Mouse (Mus musculus): ENCODE measurements around the gene Rpsa. TPM values are rescaled to one million over a fixed set of nuclear protein-coding genes. Genes with fewer than 3 reads are reported as not detected.

The Rpsa gene
- polyA plus RNA-seq, 1 experiment from 2014 or later = 592 TPM

DNA sequence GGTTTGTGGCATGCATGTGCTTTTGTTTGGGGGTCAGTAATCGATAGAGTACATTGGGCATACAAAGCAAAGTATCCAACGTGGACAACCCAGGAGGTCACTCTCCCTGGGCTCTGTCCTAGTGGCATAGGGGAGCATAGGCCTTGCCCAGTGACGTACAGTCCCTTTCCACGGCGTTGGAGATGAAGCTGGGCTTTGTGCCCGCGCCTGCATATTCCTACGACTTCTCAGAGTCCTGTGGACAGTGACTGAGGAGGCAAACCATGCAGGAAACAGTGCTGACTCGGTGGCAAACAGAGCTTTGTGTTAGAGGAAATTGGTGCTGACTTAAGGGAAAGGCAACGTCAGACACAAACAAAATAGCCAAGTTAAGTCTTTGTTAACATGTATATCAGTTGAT lies 1.8 kb downstream of the Rpsa start:
- H3K27ac ChIP-seq = no peak overlapping the region
- no peak overlapping the region; the same call in 1 of the 2 replicates for H3K4me3 ChIP-seq (ENCODE audit: inconsistent target)
- peaks cover 27% of the 10 kb centered on the region for H3K36me3 ChIP-seq (ENCODE audit: inconsistent target)
- WGBS (ENCODE audit: missing documents) = 61% methylated on average over 10 of the region's 10 CpGs
- peaks cover 17% of the 10 kb centered on the region for H3K79me2 ChIP-seq (ENCODE audit: inconsistent target)

DNA sequence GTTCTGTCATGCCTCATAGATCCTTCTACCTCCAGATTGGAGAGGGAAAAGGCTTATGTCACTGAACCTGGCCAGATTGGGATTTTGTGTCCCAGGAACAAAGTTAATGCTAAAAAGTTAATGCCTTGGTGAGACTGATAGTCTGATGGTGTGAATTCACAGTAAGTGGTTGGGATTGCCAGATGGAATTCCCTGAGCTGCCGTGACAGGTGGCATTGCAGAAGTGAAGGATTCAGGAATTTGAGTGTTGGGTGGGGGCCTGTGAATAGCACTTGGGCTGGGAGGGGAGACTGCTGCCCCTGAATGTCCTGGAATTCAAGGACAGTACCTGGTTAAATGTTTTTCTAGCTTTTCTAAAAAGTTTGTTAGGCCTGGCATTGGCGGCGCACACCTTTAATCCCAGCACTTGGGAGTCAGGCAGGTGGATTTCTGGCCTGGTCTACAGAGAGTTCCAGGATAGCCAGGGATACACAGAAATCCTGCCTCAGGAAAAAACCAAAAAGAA lies 4.3 kb downstream of the Rpsa start:
- peaks cover 17% of the 10 kb centered on the region for H3K79me2 ChIP-seq (ENCODE audit: inconsistent target)
- WGBS (ENCODE audit: missing documents) = 85% methylated on average over 3 of the region's 3 CpGs
- H3K27ac ChIP-seq = no peak overlapping the region
- no peak overlapping the region for H3K4me3 ChIP-seq (ENCODE audit: inconsistent target)
- peaks cover 27% of the 10 kb centered on the region for H3K36me3 ChIP-seq (ENCODE audit: inconsistent target)

DNA sequence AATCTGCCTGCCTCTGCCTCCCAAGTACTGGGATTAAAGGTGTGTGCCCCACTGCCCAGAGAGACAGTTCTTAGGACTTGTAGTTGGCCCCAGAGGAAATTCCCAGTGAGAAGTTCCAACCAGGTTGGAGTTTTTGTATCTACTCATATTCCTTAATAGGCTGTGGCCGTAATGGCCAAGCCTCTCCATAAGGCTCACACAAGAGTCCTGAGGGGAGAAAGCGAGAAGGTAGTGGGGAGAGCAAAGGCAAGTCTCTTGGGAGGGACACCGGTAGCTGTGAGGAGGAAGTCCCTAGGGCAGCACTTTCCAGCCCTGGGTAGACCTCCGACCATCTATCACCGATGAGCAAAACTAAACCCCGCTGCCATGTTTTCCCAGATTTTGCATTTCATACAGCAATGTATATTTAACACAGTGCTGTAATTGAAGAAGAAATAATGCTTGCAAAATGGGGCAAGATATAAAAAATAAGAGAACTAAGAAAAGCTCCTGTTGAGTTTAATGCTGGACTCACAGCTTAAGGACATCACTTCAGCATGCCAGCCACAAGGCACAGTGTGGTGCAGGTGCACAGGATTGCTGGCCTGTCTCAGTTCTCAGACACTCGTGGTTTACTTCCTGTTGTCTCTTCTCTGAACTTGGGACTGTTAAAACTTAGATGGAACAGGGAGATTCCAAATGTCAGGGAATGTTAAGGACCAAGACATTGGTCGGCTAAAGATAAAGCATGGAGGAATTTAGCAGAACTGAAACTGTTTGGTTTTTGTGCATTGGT lies 5.7 kb downstream of the Rpsa start:
- H3K27ac ChIP-seq = no peak overlapping the region
- H3K36me3 ChIP-seq (ENCODE audit: inconsistent target) = peaks cover 27% of the 10 kb centered on the region
- WGBS (ENCODE audit: missing documents) = 53% methylated on average over 8 of the region's 8 CpGs

DNA sequence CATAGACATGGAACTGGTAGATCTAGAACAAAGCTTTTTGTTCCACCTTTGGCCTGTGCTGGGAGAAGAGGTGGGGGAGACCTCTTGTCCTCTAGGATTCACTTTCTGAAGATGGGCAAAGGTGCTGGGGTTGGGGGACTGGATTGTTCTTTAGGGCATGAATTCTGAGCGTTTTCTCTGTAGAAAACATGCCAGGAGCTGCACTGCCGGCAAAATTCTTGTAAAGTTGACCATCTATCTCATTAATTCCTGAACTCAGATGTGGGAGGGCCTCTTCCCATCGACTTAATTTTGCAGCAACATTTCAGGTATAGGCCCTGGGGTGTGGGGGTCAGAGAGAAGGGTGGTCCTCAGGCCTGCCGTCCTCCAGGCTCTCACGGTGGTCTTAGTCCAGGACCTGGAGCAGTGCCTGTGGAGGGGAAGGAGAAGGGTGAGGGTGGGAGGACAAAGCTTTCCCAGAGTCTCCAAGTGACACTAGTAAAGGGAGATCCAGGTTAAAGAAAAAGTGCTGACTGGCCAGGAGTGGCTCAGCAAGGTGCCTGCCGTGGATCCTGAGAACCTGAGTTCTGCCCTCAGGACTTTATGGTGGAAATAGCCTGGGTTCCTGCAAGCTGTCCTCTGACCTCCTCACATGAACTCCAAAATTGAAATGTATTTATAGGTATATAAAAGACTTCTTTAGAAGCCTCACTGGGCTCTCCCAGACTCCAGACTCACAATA lies 6.4 kb downstream of the Rpsa start:
- no peak overlapping the region for H3K4me3 ChIP-seq (ENCODE audit: inconsistent target)
- peaks cover 6% of the 10 kb centered on the region for H3K79me2 ChIP-seq (ENCODE audit: inconsistent target)
- 91% methylated on average over 6 of the region's 6 CpGs for WGBS (ENCODE audit: missing documents)
- H3K27ac ChIP-seq = no peak overlapping the region
- H3K36me3 ChIP-seq (ENCODE audit: inconsistent target) = peaks cover 27% of the 10 kb centered on the region

More for the DNA sequence above, 5.7 kb downstream of the Rpsa start:
- Histone ChIP-seq H3K4me3 (ENCODE audit: inconsistent target) (no peak overlapping the region), H3K79me2 (ENCODE audit: inconsistent target) (peaks cover 14% of the 10 kb centered on the region)

DNA sequence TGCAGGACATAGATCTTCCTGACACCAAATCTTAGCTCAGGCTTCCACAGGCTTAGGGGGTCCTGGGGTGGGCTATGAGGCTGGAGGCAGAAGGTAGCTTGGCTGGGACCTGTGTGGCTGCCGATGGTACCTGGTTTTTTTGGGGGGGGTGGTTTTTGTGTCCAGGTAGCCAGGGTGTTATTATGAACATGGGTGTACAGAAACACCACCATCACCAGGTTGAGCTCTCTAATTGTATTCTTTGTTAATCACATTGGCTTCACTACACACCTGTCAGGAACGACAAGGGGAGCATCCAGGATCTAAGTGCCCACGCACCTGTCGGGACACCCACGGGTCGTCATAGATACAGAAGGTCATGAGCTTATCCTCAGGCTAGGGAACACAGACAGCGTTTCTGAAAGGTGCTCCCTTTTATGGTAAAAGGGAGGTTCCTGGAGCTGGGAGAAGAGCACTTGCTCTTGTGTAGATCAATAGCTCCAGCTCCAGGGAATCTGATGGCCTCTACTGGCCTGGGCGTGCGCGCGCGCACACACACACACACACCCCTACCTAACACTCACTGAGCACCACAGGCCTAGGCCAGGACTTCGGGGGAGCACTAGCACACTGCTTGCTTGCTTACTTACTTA lies 7.2 kb downstream of the Rpsa start:
- Histone ChIP-seq H3K4me3 (ENCODE audit: inconsistent target) (no peak overlapping the region), H3K79me2 (ENCODE audit: inconsistent target) (no peaks in the 10 kb centered on the region), H3K27ac (no peak overlapping the region), H3K36me3 (ENCODE audit: inconsistent target) (peaks cover 22% of the 10 kb centered on the region)
- WGBS (ENCODE audit: missing documents) = 98% methylated on average over 12 of the region's 13 CpGs

DNA sequence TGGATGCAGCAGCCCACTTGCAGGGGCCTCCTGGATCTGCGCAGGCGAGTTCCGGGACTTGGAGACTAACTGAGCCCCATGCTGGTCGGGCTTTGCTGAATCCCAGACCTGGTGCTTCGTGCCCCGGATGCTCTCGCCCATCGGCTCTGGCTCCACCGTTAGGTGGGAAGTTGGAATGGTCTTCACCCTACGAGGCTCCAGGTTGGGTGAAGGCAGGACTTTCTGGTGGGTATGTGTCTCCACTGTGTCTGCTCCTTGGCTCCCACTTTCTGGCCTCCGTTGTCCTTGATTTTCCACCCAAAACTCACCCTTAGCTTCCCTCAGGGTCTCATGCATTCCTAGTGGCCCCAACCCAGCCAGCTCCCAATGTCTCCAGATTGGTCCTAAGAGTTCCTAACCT lies 8.0 kb downstream of the Rpsa start:
- Histone ChIP-seq H3K79me2 (ENCODE audit: inconsistent target) (no peaks in the 10 kb centered on the region), H3K36me3 (ENCODE audit: inconsistent target) (peaks cover 14% of the 10 kb centered on the region), H3K27ac (no peak overlapping the region), H3K4me3 (ENCODE audit: inconsistent target) (no peak overlapping the region)
- 94% methylated on average over 11 of the region's 11 CpGs for whole genome bisulfite sequencing (ENCODE audit: missing documents)

DNA sequence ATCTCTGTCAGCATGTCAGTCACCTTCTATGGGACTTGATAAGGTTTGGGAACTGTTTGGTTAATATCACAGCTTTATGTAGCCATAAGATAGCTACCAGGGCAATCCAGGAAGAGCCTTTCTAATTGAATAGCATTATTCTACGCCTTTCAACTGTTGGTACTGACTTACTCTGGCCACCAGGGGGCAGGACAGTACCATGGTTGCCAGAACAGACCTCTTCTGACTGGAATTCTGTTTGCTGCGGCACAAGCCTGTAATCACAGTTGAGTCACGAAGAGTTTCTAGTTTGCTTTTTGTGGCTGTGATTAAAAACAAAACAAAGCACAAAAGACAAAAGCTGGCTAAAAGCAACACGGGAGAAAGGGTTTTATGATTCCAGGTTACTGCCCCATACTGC lies 13.2 kb downstream of the Rpsa start:
- Histone ChIP-seq H3K4me3 (ENCODE audit: inconsistent target) (no peak overlapping the region), H3K27ac (no peak overlapping the region), H3K36me3 (ENCODE audit: inconsistent target) (no peaks in the 10 kb centered on the region), H3K79me2 (ENCODE audit: inconsistent target) (no peaks in the 10 kb centered on the region)
- WGBS (ENCODE audit: missing documents) = 12% methylated on average over 4 of the region's 4 CpGs

DNA sequence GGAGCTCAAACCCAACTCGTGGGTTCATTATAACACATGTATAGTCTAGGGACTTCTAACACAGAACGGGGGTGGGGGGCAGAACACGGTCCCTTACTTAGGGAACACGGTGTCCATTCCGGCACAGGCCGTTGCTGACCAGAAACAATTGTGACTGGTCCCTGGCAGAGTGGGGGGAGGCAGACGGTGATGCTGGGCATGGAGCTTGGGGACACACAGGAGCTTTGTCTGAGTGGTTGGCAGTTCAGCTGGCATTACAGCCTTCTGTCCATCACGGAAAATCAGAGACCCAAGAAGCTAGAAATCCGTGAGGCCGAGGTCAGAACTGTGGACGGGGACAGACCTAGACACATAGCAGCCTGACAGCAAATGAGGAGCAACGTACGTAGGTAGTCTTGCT lies 17.0 kb downstream of the Rpsa start:
- no peaks in the 10 kb centered on the region for H3K79me2 ChIP-seq (ENCODE audit: inconsistent target)
- 92% methylated on average over 13 of the region's 13 CpGs for WGBS (ENCODE audit: missing documents)

DNA sequence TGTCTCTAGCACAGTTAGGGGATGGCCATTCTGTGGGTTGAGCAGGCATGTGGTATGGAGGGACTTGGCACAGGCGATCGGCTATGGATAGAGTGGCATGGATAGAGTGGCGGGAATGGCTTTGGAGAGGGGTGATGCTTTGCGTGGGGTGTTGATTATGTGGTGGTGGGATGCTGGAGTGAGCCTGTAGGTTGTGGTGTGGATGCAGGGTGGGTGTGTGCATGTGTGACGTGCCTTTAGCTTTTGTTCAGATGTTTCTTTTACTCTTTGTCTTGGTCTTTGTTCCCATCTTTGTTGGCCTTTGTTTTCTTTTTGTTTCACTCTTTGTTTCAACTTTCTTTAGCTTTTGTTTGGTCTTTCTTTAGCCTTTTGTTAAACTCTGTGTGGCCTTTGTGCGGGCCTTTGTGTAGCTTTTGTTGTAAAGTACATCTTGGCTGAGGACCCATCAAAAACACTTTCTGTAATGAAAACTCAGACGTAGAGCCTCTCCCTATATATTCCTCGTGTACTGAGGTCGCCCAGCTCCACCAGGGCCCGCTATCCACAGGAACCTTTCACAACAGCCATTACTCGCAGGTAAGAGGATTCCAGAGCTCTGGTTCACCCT lies 21.8 kb downstream of the Rpsa start, which contains the start of gene Mobp:
Gene Mobp (plus strand): TSS at position 486 of the 607 bp plus-strand sequence.
- Histone ChIP-seq H3K4me3 (ENCODE audit: inconsistent target) (no peak within 1 kb of the TSS), H3K79me2 (ENCODE audit: inconsistent target) (no peaks in the 10 kb centered on the region), H3K36me3 (ENCODE audit: inconsistent target) (no peaks in the 10 kb centered on the region), H3K27ac (no peak within 1 kb of the TSS)
- WGBS (ENCODE audit: missing documents) = 88% methylated on average over 11 of the region's 11 CpGs

More for the DNA sequence above, 17.0 kb downstream of the Rpsa start:
- no peaks in the 10 kb centered on the region for H3K36me3 ChIP-seq (ENCODE audit: inconsistent target)
- no peak overlapping the region for H3K4me3 ChIP-seq (ENCODE audit: inconsistent target)
- H3K27ac ChIP-seq = no peak overlapping the region

DNA sequence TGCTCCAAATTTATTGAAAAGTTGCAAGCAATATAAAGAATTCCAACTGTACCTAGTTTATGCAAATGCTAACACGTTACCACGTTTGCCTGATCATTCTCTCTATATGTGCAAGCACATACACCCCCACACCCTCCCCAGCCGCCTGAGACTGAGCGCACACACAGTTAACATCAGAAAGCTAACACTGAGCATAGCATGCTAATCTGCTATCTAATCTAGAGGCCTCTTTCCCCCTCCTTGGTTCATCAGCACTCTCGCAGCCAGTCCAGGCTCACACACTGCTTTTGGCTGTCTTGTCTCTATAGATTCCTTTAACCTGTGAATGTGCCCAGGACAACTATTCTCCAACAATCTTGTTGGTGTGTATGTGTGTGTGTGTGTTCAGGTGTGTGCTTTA lies 23.7 kb downstream of the Rpsa start:
- no peaks in the 10 kb centered on the region for H3K79me2 ChIP-seq (ENCODE audit: inconsistent target)
- H3K27ac ChIP-seq = no peak overlapping the region
- H3K4me3 ChIP-seq (ENCODE audit: inconsistent target) = no peak overlapping the region
- H3K36me3 ChIP-seq (ENCODE audit: inconsistent target) = no peaks in the 10 kb centered on the region
- 85% methylated on average over 5 of the region's 5 CpGs for WGBS (ENCODE audit: missing documents)

DNA sequence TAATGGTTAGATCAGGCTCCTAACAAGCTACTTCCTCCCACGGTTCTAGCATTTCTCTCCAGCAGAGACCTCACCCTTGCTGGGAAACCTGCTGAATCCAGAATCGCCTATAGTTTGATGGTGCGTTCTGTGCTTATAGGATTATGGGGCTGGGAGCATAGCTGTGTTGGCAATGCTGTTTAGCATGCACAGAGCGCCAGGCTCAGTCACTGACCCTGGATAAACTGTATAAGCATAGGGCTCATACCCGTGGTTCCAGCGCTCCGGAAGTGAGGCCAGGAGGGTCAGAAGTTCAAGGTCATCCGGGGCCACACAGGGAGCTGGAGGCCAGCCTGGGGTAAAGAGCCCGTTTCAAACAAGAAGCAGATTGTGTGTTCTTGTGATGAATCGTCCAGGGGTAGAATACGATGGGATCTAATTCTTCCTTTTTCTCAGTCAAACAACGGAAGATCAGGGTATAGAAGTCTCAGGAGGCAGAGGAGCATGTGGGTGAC lies 24.5 kb downstream of the Rpsa start:
- H3K79me2 ChIP-seq (ENCODE audit: inconsistent target) = no peaks in the 10 kb centered on the region
- no peak overlapping the region for H3K4me3 ChIP-seq (ENCODE audit: inconsistent target)
- WGBS (ENCODE audit: missing documents) = 81% methylated on average over 12 of the region's 12 CpGs
- no peaks in the 10 kb centered on the region for H3K36me3 ChIP-seq (ENCODE audit: inconsistent target)
- H3K27ac ChIP-seq = no peak overlapping the region

DNA sequence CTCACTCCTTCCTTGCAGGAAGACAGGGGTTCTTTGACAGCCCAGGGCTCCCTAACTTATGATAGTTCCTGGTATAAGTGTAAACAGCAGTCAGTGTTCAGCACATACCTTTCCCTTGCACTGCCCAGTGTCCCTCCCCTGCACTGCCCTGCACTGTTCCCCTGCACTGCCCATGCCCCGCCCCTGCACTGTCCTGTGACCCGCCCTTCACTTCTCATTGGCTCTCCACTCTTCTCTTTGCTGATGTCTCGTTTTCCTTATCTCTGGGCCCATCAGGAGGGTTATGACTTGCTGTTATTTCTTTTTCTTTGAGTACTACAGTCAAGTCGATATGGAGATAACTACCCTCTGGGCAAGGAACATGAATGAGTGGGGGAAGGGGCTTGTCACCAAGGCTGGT lies 30.6 kb downstream of the Rpsa start:
- no peaks in the 10 kb centered on the region for H3K79me2 ChIP-seq (ENCODE audit: inconsistent target)
- no peaks in the 10 kb centered on the region for H3K36me3 ChIP-seq (ENCODE audit: inconsistent target)
- H3K27ac ChIP-seq = no peak overlapping the region
- no peak overlapping the region for H3K4me3 ChIP-seq (ENCODE audit: inconsistent target)
- WGBS (ENCODE audit: missing documents) = 40% methylated on average over 4 of the region's 4 CpGs

DNA sequence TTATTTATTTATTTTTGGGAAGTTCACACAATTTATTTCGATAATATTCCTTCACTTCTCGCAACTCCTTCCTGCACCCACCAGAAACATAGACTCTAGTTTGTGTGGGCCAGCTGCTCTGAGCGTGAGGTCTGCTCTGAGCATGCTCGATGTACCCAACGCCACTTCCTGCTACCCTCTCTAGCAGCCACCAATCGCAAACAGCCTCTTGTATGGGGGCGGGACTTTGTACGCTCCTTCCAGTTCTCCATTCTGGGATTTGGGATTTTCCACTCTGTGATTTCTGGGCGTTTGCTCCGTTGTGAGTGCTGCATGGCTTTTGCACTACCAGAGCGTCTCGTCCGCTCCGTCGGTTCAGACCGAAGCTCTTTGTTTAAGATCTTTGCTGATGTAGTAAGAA lies 36.4 kb downstream of the Rpsa start:
- H3K36me3 ChIP-seq (ENCODE audit: inconsistent target) = no peaks in the 10 kb centered on the region
- H3K27ac ChIP-seq = no peak overlapping the region
- no peak overlapping the region for H3K4me3 ChIP-seq (ENCODE audit: inconsistent target)
- no peaks in the 10 kb centered on the region for H3K79me2 ChIP-seq (ENCODE audit: inconsistent target)
- WGBS (ENCODE audit: missing documents) = 89% methylated on average over 15 of the region's 16 CpGs

DNA sequence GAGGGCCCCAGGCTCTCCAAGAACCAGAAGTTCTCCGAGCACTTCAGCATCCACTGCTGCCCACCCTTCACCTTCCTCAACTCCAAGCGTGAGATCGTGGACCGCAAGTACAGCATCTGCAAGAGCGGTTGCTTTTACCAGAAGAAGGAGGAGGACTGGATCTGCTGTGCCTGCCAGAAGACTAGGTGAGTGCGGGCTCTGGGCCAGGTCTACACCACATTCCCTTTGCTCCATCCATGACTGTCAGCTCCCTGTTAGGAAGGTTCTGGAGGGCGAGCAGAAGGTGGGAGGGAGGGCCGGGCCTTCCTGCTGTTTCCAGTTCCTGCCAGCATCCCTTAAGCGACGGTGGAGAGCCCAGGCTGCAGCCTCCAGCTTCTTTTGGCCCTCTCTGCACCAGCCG lies 40.3 kb downstream of the Rpsa start:
- H3K27ac ChIP-seq = no peak overlapping the region
- no peak overlapping the region for H3K4me3 ChIP-seq (ENCODE audit: inconsistent target)
- no peaks in the 10 kb centered on the region for H3K36me3 ChIP-seq (ENCODE audit: inconsistent target)
- WGBS (ENCODE audit: missing documents) = 84% methylated on average over 8 of the region's 11 CpGs
- no peaks in the 10 kb centered on the region for H3K79me2 ChIP-seq (ENCODE audit: inconsistent target)
